Mouse (Mus musculus) embryonic facial prominence, embryonic 13.5 days (tissue): Measurements from ENCODE around the gene Itfg2. TPM values are rescaled to one million over a fixed set of nuclear protein-coding genes. Genes with fewer than 3 reads are reported as not detected.

Experiments
- ATAC-seq: fragments of 200-750 bp; cut with Nextera tagmentation; 2 replicates; pipeline ENCODE4 v1.8.0; 2017; ENCODE audit warnings: low read depth; ENCODE audit not compliant: insufficient number of reproducible peaks, insufficient read depth, low FRiP score, low TSS enrichment
- H3K27ac ChIP-seq: fragments of 300-500 bp; sonication (generic); 2 replicates; pipeline ENCODE4 v1.5.1; 2015; ENCODE audit warnings: moderate library complexity, mild to moderate bottlenecking, inconsistent platforms
- H3K27me3 ChIP-seq: fragments of 300-500 bp; sonication (generic); 2 replicates; pipeline ENCODE4 v1.6.1; 2015; ENCODE audit warnings: mild to moderate bottlenecking, inconsistent platforms
- H3K36me3 ChIP-seq: fragments of 300-500 bp; sonication (generic); 2 replicates; pipeline ENCODE4 v1.6.1; 2015; ENCODE audit warnings: mild to moderate bottlenecking, inconsistent platforms
- H3K4me1 ChIP-seq: fragments of 300-500 bp; sonication (generic); 2 replicates; pipeline ENCODE4 v1.6.1; 2015; ENCODE audit warnings: inconsistent platforms
- H3K4me2 ChIP-seq: fragments of 300-500 bp; sonication (generic); 2 replicates; pipeline ENCODE4 v1.6.1; 2015; ENCODE audit warnings: moderate library complexity, mild to moderate bottlenecking, inconsistent platforms
- H3K4me3 ChIP-seq: fragments of 300-500 bp; sonication (generic); 2 replicates; pipeline ENCODE4 v1.5.1; 2015; ENCODE audit warnings: mild to moderate bottlenecking, inconsistent platforms
- H3K9ac ChIP-seq: fragments of 300-500 bp; sonication (generic); 2 replicates; pipeline ENCODE4 v1.6.1; 2015; ENCODE audit warnings: mild to moderate bottlenecking, inconsistent platforms
- H3K9me3 ChIP-seq: fragments of 300-500 bp; sonication (generic); 2 replicates; pipeline ENCODE4 v1.6.1; 2016; ENCODE audit warnings: inconsistent platforms
- WGBS: fragments of 180-500 bp; shearing (Covaris S2); methylation state at CpG from one replicate; pipeline ENCODE4 v1.1.7; 2015; ENCODE audit warnings: mixed read lengths; 5-methylcytosine and 5-hydroxymethylcytosine counted together
- polyA plus RNA-seq: library from polyadenylated mRNA; unstranded; fragments of >200 nt; fragmentation: Nextera tagmentation; extraction: Ambion mirVana; gene quantifications from 2 replicates; pipeline ENCODE4 v1.2.1, GENCODE M21; 2015

Itfg2 gene
- polyA plus RNA-seq, 1 experiment from 2014 or later = 41.7 TPM

GRCm38 (mm10) chr6:128455835-128456605 lies 31.3 kb upstream of the Itfg2 start:
- Histone ChIP-seq H3K36me3 (no peaks in the 10 kb centered on the region), H3K4me2 (no peak overlapping the region), H3K9me3 (no peaks in the 10 kb centered on the region), H3K4me1 (no peaks in the 10 kb centered on the region), H3K9ac (no peak overlapping the region), H3K4me3 (no peak overlapping the region), H3K27ac (no peak overlapping the region), H3K27me3 (no peaks in the 10 kb centered on the region)
- WGBS = 73% methylated on average over 12 of the region's 12 CpGs
- ATAC-seq = no peak

- no peak overlapping the region for H3K27ac ChIP-seq
- H3K4me2 ChIP-seq = no peak overlapping the region
- no peak overlapping the region for H3K9ac ChIP-seq
- H3K27me3 ChIP-seq = no peaks in the 10 kb centered on the region
- peaks cover 7% of the 10 kb centered on the region; the same call in 1 of the 2 replicates for H3K4me1 ChIP-seq
- WGBS = 98% methylated on average over 5 of the region's 5 CpGs
- H3K36me3 ChIP-seq = no peaks in the 10 kb centered on the region; the same call in 1 of the 2 replicates
- ATAC-seq = no peak
- no peak overlapping the region for H3K4me3 ChIP-seq
- H3K9me3 ChIP-seq = no peaks in the 10 kb centered on the region
These were observed 22.3 kb upstream of the Itfg2 start for GRCm38 (mm10) chr6:128447063-128447462.

- peaks cover 7% of the 10 kb centered on the region; the same call in 1 of the 2 replicates for H3K4me1 ChIP-seq
- no peak for ATAC-seq
- no peak overlapping the region for H3K9ac ChIP-seq
These were observed 21.2 kb upstream of the Itfg2 start for GRCm38 (mm10) chr6:128445761-128446535.

GRCm38 (mm10) chr6:128440238-128440637 lies 15.5 kb upstream of the Itfg2 start:
- Histone ChIP-seq H3K36me3 (peaks cover 13% of the 10 kb centered on the region), H3K4me1 (peaks cover 19% of the 10 kb centered on the region), H3K9me3 (no peaks in the 10 kb centered on the region), H3K27me3 (no peaks in the 10 kb centered on the region), H3K4me3 (no peak overlapping the region), H3K4me2 (no peak overlapping the region), H3K9ac (no peak overlapping the region), H3K27ac (no peak overlapping the region)
- no peak for ATAC-seq
- 90% methylated on average over 2 of the region's 2 CpGs for WGBS

More at GRCm38 (mm10) chr6:128445761-128446535, 21.2 kb upstream of the Itfg2 start:
- Histone ChIP-seq H3K4me3 (no peak overlapping the region), H3K36me3 (no peaks in the 10 kb centered on the region; the same call in 1 of the 2 replicates), H3K27me3 (no peaks in the 10 kb centered on the region), H3K9me3 (no peaks in the 10 kb centered on the region), H3K27ac (no peak overlapping the region), H3K4me2 (peak overlapping the region; percentile 24)
- WGBS = 13% methylated on average over 14 of the region's 14 CpGs

- Histone ChIP-seq H3K36me3 (peaks cover 27% of the 10 kb centered on the region), H3K9ac (peak overlapping the region; percentile 96), H3K27me3 (no peaks in the 10 kb centered on the region), H3K4me1 (peaks cover 19% of the 10 kb centered on the region), H3K27ac (peak overlapping the region; percentile 94), H3K4me3 (peak overlapping the region; percentile 96), H3K9me3 (no peaks in the 10 kb centered on the region), H3K4me2 (peak overlapping the region; percentile 67)
- 23% methylated on average over 18 of the region's 18 CpGs for WGBS
- ATAC-seq = peak; percentile 58
These were observed 14.2 kb upstream of the Itfg2 start for GRCm38 (mm10) chr6:128438871-128439341.

- peak; percentile 94 for ATAC-seq
- peaks cover 19% of the 10 kb centered on the region for H3K4me1 ChIP-seq
- peak within 1 kb of the TSS; percentile 67 for H3K4me2 ChIP-seq
- no peaks in the 10 kb centered on the region for H3K27me3 ChIP-seq
- H3K9ac ChIP-seq = peak within 1 kb of the TSS; percentile 96
- peak within 1 kb of the TSS; percentile 96 for H3K4me3 ChIP-seq
- under 1% methylated on average over 62 of the region's 67 CpGs for WGBS
- H3K27ac ChIP-seq = peak within 1 kb of the TSS; percentile 94
- H3K36me3 ChIP-seq = peaks cover 32% of the 10 kb centered on the region
- H3K9me3 ChIP-seq = no peaks in the 10 kb centered on the region
These were observed 13.7 kb upstream of the Itfg2 start, which contains the start of gene Fkbp4 for GRCm38 (mm10) chr6:128438317-128438870. TSS of gene Fkbp4 (minus strand) at chr6:128438677.

GRCm38 (mm10) chr6:128437731-128438316 lies 13.1 kb upstream of the Itfg2 start:
- Histone ChIP-seq H3K27ac (peak overlapping the region; percentile 94), H3K9ac (peak overlapping the region; percentile 96), H3K4me1 (peaks cover 19% of the 10 kb centered on the region), H3K4me2 (peak overlapping the region; percentile 67), H3K27me3 (no peaks in the 10 kb centered on the region), H3K4me3 (peak overlapping the region; percentile 96), H3K36me3 (peaks cover 38% of the 10 kb centered on the region), H3K9me3 (no peaks in the 10 kb centered on the region)
- WGBS = under 1% methylated on average over 52 of the region's 52 CpGs
- ATAC-seq = peak; percentile 69

- H3K4me3 ChIP-seq = peak overlapping the region; percentile 96
- no peaks in the 10 kb centered on the region for H3K9me3 ChIP-seq
- peak overlapping the region; percentile 67 for H3K4me2 ChIP-seq
- ATAC-seq = no peak
- H3K27me3 ChIP-seq = no peaks in the 10 kb centered on the region
- peak overlapping the region; percentile 94 for H3K27ac ChIP-seq
- H3K4me1 ChIP-seq = peaks cover 19% of the 10 kb centered on the region
- H3K9ac ChIP-seq = peak overlapping the region; percentile 96
- H3K36me3 ChIP-seq = peaks cover 43% of the 10 kb centered on the region
- 3% methylated on average over 10 of the region's 10 CpGs for WGBS
These were observed 12.6 kb upstream of the Itfg2 start for GRCm38 (mm10) chr6:128437288-128437687.

- H3K4me1 ChIP-seq = peaks cover 19% of the 10 kb centered on the region
- H3K36me3 ChIP-seq = peaks cover 51% of the 10 kb centered on the region
- WGBS = 85% methylated on average over 8 of the region's 8 CpGs
- no peaks in the 10 kb centered on the region for H3K27me3 ChIP-seq
- ATAC-seq = no peak
- no peaks in the 10 kb centered on the region for H3K9me3 ChIP-seq
- peak overlapping the region; percentile 96 for H3K4me3 ChIP-seq
- no peak overlapping the region for H3K27ac ChIP-seq
- H3K9ac ChIP-seq = peak overlapping the region; percentile 96
- H3K4me2 ChIP-seq = peak overlapping the region; percentile 67
These were observed 11.8 kb upstream of the Itfg2 start for GRCm38 (mm10) chr6:128436356-128437005.

- Histone ChIP-seq H3K4me1 (peaks cover 19% of the 10 kb centered on the region), H3K4me2 (no peak overlapping the region), H3K9ac (no peak overlapping the region), H3K4me3 (no peak overlapping the region), H3K9me3 (no peaks in the 10 kb centered on the region), H3K27me3 (no peaks in the 10 kb centered on the region), H3K27ac (no peak overlapping the region), H3K36me3 (peaks cover 61% of the 10 kb centered on the region)
- no peak for ATAC-seq
- 87% methylated on average over 5 of the region's 5 CpGs for WGBS
These were observed 10.7 kb upstream of the Itfg2 start for GRCm38 (mm10) chr6:128435474-128435873.

- ATAC-seq = no peak
- no peaks in the 10 kb centered on the region for H3K9me3 ChIP-seq
- no peak overlapping the region for H3K9ac ChIP-seq
- H3K27ac ChIP-seq = no peak overlapping the region
- peaks cover 79% of the 10 kb centered on the region for H3K36me3 ChIP-seq
- peaks cover 12% of the 10 kb centered on the region for H3K4me1 ChIP-seq
- H3K27me3 ChIP-seq = no peaks in the 10 kb centered on the region
- no peak overlapping the region for H3K4me3 ChIP-seq
- 95% methylated on average over 13 of the region's 13 CpGs for WGBS
- H3K4me2 ChIP-seq = no peak overlapping the region
These were observed 8.8 kb upstream of the Itfg2 start for GRCm38 (mm10) chr6:128433566-128433965.
